Mouse (Mus musculus) embryo, embryonic 10.5 days (tissue): Measurements from ENCODE around the gene Zdhhc5.

Experiments
- DNase-seq: peaks from one replicate; pipeline ENCODE4 v3.0.0-alpha.2; 2015; ENCODE audit warnings: low spot score

The Zdhhc5 gene

GRCm38 (mm10) chr2:84647051-84647568 lies 67.9 kb downstream of the Zdhhc5 start:
- no peak for DNase-seq

- no peak for DNase-seq
Observed at GRCm38 (mm10) chr2:84646138-84646537, 68.8 kb downstream of the Zdhhc5 start.

- DNase-seq: no peak
Observed at GRCm38 (mm10) chr2:84640833-84641232, 74.1 kb downstream of the Zdhhc5 start.

- DNase-seq: no peak
Observed at GRCm38 (mm10) chr2:84638428-84639220, 76.4 kb downstream of the Zdhhc5 start.
